Mouse (Mus musculus) heart, adult 2 months (tissue): Measurements from ENCODE around the gene Vta1.

Source experiments
- CTCF ChIP-seq: fragments of 200-600 bp; IDR thresholded peaks from 2 replicates; pipeline ENCODE4 v1.8.1; 2022; ENCODE audit warnings: antibody characterized with exemption, mild to moderate bottlenecking, moderate library complexity
- EP300 ChIP-seq: fragments of 200-500 bp; IDR thresholded peaks from 2 replicates; pipeline ENCODE4 v1.6.1; 2011; ENCODE audit warnings: low read depth, low read length, control low read depth; ENCODE audit not compliant: insufficient read depth
- POLR2A ChIP-seq: fragments of 200-500 bp; IDR thresholded peaks from 2 replicates; pipeline ENCODE4 v1.6.1; 2011; ENCODE audit warnings: mild to moderate bottlenecking, low read depth, low read length, control low read depth; ENCODE audit not compliant: insufficient read depth

DNA sequence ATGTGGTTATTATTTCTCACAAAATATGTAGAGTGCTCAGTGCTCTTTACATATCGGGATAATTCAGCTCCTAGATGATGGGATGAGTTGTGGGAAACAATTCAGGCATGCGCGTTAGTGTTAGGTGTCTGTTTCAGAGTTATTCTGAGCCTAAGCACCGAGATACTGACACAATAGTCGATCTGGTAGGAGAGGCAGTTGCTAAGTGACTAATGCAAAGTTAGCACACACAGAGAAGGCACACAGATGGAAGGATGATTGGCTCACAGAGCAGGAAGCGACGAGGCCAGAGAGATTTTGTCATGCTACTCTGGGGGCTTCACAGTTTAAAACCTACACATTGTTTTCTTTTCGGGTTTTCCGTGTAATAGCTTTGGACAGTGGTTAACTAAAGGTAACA is 20.3 kb upstream of the Vta1 start:
- TF ChIP-seq CTCF (no peak), POLR2A (no peak), EP300 (no peak)
